Mouse (Mus musculus) lung, postnatal 4 days (tissue): ENCODE measurements around the gene Zfp74.

ENCODE experiments used
- DNase-seq, 2 experiments: peaks; one replicate each; pipeline ENCODE4 v3.0.0; 2021

Gene Zfp74

GRCm38 (mm10) chr7:29943720-29944119 is 10.2 kb downstream of the Zfp74 start:
- no peak for DNase-seq

DNA sequence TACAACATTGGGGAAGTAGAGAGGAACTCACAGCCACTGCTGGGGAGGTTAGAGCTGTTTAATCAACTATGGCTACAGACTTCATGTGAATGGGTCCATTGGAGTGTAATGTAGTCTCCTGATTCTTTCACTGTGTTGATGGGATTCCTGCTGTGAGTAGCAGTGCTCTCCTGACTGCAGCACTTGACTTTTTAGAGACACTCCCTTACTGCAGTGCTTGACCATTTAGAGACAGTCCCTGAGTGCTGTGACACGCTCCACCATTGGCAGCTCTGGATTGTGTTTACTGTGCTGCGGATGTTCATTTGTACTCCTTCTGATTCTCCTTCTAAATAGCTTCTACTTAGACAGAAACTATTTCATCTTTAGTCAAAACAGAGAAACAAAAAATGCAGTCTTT is 11.1 kb downstream of the Zfp74 start:
- DNase-seq, result no peak

DNA sequence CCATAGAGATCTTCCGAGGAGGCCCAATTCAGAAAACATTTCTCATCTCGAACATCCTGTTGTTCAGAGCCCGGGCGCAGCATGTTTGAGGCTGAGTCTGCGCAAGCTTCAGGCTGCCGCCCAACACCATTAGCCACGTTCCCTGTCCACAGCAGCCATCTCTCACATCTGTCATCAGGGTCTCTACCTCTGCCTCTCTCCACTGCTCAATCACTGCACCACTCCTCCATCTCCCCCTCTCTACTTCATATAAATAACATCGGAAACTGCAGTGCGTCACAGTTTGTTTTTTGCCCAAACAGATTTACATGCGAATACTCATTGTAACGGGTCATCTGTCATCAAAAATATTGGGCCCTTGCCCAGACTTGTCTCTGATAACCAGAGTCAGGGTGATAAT is 12.9 kb downstream of the Zfp74 start:
- DNase-seq, result peak; percentile 20 to 53

- DNase-seq, result no peak
Observed at GRCm38 (mm10) chr7:29938856-29939255, 15.0 kb downstream of the Zfp74 start.

DNA sequence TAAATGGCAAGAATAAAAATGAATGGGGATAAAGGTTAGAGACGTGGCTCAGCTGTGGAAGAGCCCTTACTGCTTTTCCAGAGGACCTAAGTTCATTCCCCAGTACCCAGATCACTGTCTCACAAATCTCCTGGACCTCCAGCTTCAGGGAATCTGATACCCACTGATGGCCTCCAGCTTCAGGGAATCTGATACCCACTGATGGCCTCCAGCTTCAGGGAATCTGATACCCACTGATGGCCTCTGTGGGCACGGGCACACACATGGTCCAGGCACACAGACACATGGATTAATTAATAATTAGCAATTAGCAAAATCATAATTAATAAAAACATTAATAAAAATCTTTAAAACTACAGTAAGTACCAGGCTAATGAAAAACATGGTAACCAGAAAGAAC is 31.1 kb downstream of the Zfp74 start:
- no peak for DNase-seq

GRCm38 (mm10) chr7:29921439-29922093 is 32.3 kb downstream of the Zfp74 start:
- no peak for DNase-seq

- peak; percentile 13 to 73 for DNase-seq
Observed at GRCm38 (mm10) chr7:29918062-29918453, 35.8 kb downstream of the Zfp74 start.

GRCm38 (mm10) chr7:29917371-29918061 is 36.4 kb downstream of the Zfp74 start:
- DNase-seq, result no peak

GRCm38 (mm10) chr7:29912172-29912571 is 41.7 kb downstream of the Zfp74 start:
- DNase-seq, result no peak

DNA sequence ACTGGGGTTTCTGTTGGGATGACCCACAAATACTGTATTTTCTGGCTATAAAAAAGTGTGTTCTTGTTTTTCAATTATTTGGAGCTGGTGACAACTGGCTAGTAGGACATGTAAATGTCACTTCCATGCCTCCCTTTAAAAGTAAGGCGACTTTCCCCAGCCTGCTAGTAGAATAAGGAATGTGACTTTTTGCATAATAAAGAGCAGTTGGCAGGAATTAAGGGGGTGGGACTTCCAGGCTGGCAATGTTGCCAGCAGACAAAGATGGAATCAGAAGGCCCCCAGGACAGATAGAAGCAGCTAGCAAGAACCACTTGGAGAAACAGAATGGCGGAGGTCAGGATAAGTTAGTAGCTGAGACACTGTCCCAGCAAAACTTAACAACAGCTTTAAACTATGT is 43.6 kb downstream of the Zfp74 start:
- DNase-seq, result no peak

DNA sequence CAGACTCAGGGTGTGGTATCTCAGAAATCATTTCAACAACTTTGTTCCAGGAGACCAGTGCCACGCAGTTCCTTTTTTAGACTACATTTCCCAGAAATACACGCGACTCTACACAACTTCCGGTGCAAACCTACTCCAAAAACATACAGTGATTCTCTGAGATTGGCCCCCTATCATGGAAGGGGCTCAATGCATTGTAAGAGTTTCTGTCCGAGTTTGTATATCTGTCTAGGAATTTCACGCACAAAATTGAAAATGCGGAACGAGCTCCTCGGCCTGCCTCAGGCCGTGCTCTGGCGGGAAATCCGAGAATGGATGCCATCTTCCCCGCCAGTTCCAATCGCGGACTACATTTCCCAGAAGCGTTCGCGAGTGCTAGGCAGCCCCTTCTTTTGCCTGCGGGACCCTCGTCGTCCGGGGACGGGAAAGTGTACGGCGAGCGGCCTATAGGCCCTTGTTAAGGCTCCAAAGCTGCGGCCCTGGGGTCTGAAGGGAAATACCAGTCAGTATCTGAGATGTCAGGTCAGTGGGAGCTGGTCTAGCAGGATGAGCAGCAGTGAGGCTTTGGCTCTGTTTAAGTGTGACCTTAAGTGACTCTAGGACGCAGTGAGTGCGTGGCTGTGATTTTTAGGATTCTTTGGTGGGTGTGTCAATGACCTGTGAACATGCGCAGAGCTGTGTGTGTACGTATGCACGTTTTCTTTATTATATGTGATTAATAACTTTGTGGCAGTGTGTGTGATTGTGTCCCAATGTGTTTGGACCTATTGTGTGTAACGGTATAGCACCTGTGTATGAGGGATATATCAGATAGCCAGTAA is 45.5 kb downstream of the Zfp74 start, which contains the start of gene Zfp383:
Zfp383 (plus strand) TSS at position 94 of the 821 bp plus-strand sequence.
- peak; percentile 88 for DNase-seq

GRCm38 (mm10) chr7:29907206-29907605 is 46.7 kb downstream of the Zfp74 start:
- DNase-seq, result no peak

DNA sequence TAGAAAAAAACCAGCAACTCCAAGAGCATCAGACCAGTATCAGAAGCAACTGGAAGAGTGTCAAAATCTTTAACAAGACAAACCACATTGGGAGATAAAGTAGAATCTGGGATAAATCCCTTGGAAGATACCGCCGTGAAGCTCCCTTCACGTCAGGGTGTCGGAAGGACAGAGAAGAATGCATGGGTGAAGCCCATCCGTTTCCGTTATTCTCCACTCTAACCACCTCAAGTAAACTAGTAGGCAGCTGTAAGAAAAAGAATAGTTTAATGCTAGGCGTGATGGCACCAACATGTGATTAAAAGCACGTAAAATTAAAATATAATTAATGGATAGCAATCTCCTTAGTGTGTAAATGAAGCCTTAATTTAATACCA is 47.2 kb downstream of the Zfp74 start:
- DNase-seq, result no peak

- peak; percentile 65 to 71 for DNase-seq
Observed at GRCm38 (mm10) chr7:29905966-29906681, 47.8 kb downstream of the Zfp74 start, which contains the start of gene Zfp27. TSS of gene Zfp27 (minus strand) at chr7:29906572.

- no peak for DNase-seq
Observed at GRCm38 (mm10) chr7:29904101-29904500, 49.8 kb downstream of the Zfp74 start.

GRCm38 (mm10) chr7:29898351-29898750 is 55.5 kb downstream of the Zfp74 start:
- no peak for DNase-seq

GRCm38 (mm10) chr7:29892756-29893155 is 61.1 kb downstream of the Zfp74 start:
- DNase-seq, result no peak

DNA sequence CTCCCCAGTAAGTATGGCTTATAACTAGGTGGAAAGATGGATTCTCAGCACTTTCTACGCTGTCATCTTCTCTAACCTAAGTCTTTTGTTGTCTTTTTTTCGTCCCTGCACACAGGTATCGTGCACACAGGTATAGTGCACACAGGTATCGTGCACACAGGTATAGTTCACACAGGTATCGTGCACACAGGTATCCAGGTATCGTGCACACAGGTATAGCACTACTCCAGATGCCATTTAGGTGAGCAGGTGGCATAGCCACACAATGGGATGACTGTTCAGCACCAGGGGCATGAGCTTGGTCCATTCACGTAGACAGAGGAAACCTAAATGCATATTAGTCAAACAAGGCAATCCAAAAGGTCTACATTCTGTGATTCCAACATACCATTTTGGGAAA is 63.4 kb downstream of the Zfp74 start:
- no peak for DNase-seq

DNA sequence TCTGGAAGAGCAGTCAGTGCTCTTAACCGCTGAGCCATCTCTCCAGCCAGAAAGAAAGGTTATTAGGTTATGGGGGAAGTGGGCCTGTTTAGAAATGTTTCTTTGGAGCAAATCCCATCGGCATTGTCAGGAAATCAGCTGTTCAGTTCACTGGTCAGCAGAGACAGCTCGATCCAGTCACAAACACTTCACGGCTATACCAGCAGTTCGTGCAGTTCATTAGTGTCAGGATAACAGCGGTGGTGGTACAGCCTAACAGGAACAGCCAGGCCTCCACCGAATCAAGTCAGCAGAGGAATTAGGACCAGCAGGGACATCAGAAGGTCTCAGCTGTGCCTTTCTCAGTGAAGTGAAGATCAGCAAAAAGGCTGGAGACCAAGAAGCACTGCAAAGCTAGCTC is 73.0 kb downstream of the Zfp74 start:
- DNase-seq, result peak; percentile 20 to 53
